Mouse (Mus musculus): ENCODE measurements around the gene Mgll. TPM values are rescaled to one million over a fixed set of nuclear protein-coding genes. Genes with fewer than 3 reads are reported as not detected.
A peak's percentile ranks its signal among the peaks of the same experiment; 100 is the strongest.

Mgll gene
- polyA plus RNA-seq, 1 experiment = 19.9 TPM

GRCm38 (mm10) chr6:88756992-88757391 is 32.8 kb downstream of the Mgll start:
- peaks cover 11% of the 10 kb centered on the region; the same call in 1 of the 2 replicates for H3K4me1 ChIP-seq (ENCODE audit: control insufficient read depth, insufficient read depth, low read length)
- TF ChIP-seq CTCF (IDR thresholded peaks at IDR 0.05; ENCODE audit: borderline replicate concordance, insufficient read depth, low read length) (no peak), POLR2A (IDR thresholded peaks at IDR 0.05; ENCODE audit: low read depth, low read length) (no peak)
- no peak overlapping the region for H3K4me3 ChIP-seq (ENCODE audit: insufficient read depth, low read length)
- no peak overlapping the region; the same call in 1 of the 2 replicates for H3K27ac ChIP-seq (ENCODE audit: insufficient read depth, low read length)

GRCm38 (mm10) chr6:88758074-88758473 is 33.9 kb downstream of the Mgll start:
- TF ChIP-seq CTCF (IDR thresholded peaks at IDR 0.05; ENCODE audit: borderline replicate concordance, insufficient read depth, low read length) = no peak
- TF ChIP-seq POLR2A (IDR thresholded peaks at IDR 0.05; ENCODE audit: low read depth, low read length) = no peak
- H3K4me1 ChIP-seq (ENCODE audit: control insufficient read depth, insufficient read depth, low read length) = peaks cover 16% of the 10 kb centered on the region; the same call in 1 of the 2 replicates
- no peak overlapping the region for H3K4me3 ChIP-seq (ENCODE audit: insufficient read depth, low read length)
- no peak overlapping the region for H3K27ac ChIP-seq (ENCODE audit: insufficient read depth, low read length)

- TF ChIP-seq POLR2A (IDR thresholded peaks at IDR 0.05; ENCODE audit: low read depth, low read length) = no peak
- no peak for TF ChIP-seq CTCF (IDR thresholded peaks at IDR 0.05; ENCODE audit: borderline replicate concordance, insufficient read depth, low read length)
- H3K4me1 ChIP-seq (ENCODE audit: control insufficient read depth, insufficient read depth, low read length) = peaks cover 22% of the 10 kb centered on the region
- H3K4me3 ChIP-seq (ENCODE audit: insufficient read depth, low read length) = no peak overlapping the region
- H3K27ac ChIP-seq (ENCODE audit: insufficient read depth, low read length) = peak overlapping the region; percentile 16; the same call in 1 of the 2 replicates
Measured at GRCm38 (mm10) chr6:88758568-88759522, 34.6 kb downstream of the Mgll start.

GRCm38 (mm10) chr6:88759793-88760453 is 35.7 kb downstream of the Mgll start:
- Histone ChIP-seq H3K4me1 (ENCODE audit: control insufficient read depth, insufficient read depth, low read length) (peaks cover 30% of the 10 kb centered on the region), H3K4me3 (ENCODE audit: insufficient read depth, low read length) (no peak overlapping the region), H3K27ac (ENCODE audit: insufficient read depth, low read length) (peak overlapping the region; percentile 12; the same call in 1 of the 2 replicates)
- TF ChIP-seq POLR2A (IDR thresholded peaks at IDR 0.05; ENCODE audit: low read depth, low read length) (no peak), CTCF (IDR thresholded peaks at IDR 0.05; ENCODE audit: borderline replicate concordance, insufficient read depth, low read length) (no peak)

GRCm38 (mm10) chr6:88760935-88761635 is 36.9 kb downstream of the Mgll start:
- TF ChIP-seq CTCF (IDR thresholded peaks at IDR 0.05; ENCODE audit: borderline replicate concordance, insufficient read depth, low read length) = no peak
- TF ChIP-seq POLR2A (IDR thresholded peaks at IDR 0.05; ENCODE audit: low read depth, low read length) = no peak
- Histone ChIP-seq H3K4me1 (ENCODE audit: control insufficient read depth, insufficient read depth, low read length) (peaks cover 30% of the 10 kb centered on the region), H3K4me3 (ENCODE audit: insufficient read depth, low read length) (no peak overlapping the region), H3K27ac (ENCODE audit: insufficient read depth, low read length) (no peak overlapping the region)

GRCm38 (mm10) chr6:88761684-88762439 is 37.6 kb downstream of the Mgll start:
- Histone ChIP-seq H3K27ac (ENCODE audit: insufficient read depth, low read length) (no peak overlapping the region), H3K4me1 (ENCODE audit: control insufficient read depth, insufficient read depth, low read length) (peaks cover 30% of the 10 kb centered on the region), H3K4me3 (ENCODE audit: insufficient read depth, low read length) (no peak overlapping the region)
- no peak for TF ChIP-seq CTCF (IDR thresholded peaks at IDR 0.05; ENCODE audit: borderline replicate concordance, insufficient read depth, low read length)
- TF ChIP-seq POLR2A (IDR thresholded peaks at IDR 0.05; ENCODE audit: low read depth, low read length) = no peak

GRCm38 (mm10) chr6:88762440-88763196 is 38.4 kb downstream of the Mgll start:
- no peak overlapping the region for H3K27ac ChIP-seq (ENCODE audit: insufficient read depth, low read length)
- TF ChIP-seq CTCF (IDR thresholded peaks at IDR 0.05; ENCODE audit: borderline replicate concordance, insufficient read depth, low read length) (no peak), POLR2A (IDR thresholded peaks at IDR 0.05; ENCODE audit: low read depth, low read length) (no peak)
- peaks cover 25% of the 10 kb centered on the region for H3K4me1 ChIP-seq (ENCODE audit: control insufficient read depth, insufficient read depth, low read length)
- H3K4me3 ChIP-seq (ENCODE audit: insufficient read depth, low read length) = no peak overlapping the region

- Histone ChIP-seq H3K27ac (ENCODE audit: insufficient read depth, low read length) (no peak overlapping the region), H3K4me3 (ENCODE audit: insufficient read depth, low read length) (no peak overlapping the region), H3K4me1 (ENCODE audit: control insufficient read depth, insufficient read depth, low read length) (peaks cover 25% of the 10 kb centered on the region)
- no peak for TF ChIP-seq POLR2A (IDR thresholded peaks at IDR 0.05; ENCODE audit: low read depth, low read length)
- TF ChIP-seq CTCF (IDR thresholded peaks at IDR 0.05; ENCODE audit: borderline replicate concordance, insufficient read depth, low read length) = no peak
Measured at GRCm38 (mm10) chr6:88763518-88764077, 39.4 kb downstream of the Mgll start.
